Mouse (Mus musculus) myocyte (in vitro differentiated cells): ENCODE data around the gene Shisa3.

ENCODE experiments used
- CEBPB ChIP-seq: IDR thresholded peaks from 2 replicates; pipeline ENCODE4 v1.6.1; 2011; ENCODE audit warnings: mild to moderate bottlenecking, moderate library complexity; ENCODE audit not compliant: poor library complexity, insufficient read depth, severe bottlenecking
- MAX ChIP-seq: IDR thresholded peaks from one replicate; pipeline ENCODE4 v1.6.1; 2011; ENCODE audit warnings: low read depth, mild to moderate bottlenecking, control low read depth
- POLR2A ChIP-seq: IDR thresholded peaks from one replicate; pipeline ENCODE4 v1.6.1; 2011; ENCODE audit warnings: low read depth, mild to moderate bottlenecking, control low read depth, moderate library complexity; ENCODE audit not compliant: insufficient read length
- POLR2AphosphoS2 ChIP-seq: IDR thresholded peaks from one replicate; pipeline ENCODE4 v1.6.1; 2011; ENCODE audit warnings: low read depth, control low read depth; ENCODE audit not compliant: insufficient read length
- USF1 ChIP-seq: IDR thresholded peaks from one replicate; pipeline ENCODE4 v1.6.1; 2011; ENCODE audit warnings: low read depth, mild to moderate bottlenecking, control low read depth, moderate library complexity

DNA sequence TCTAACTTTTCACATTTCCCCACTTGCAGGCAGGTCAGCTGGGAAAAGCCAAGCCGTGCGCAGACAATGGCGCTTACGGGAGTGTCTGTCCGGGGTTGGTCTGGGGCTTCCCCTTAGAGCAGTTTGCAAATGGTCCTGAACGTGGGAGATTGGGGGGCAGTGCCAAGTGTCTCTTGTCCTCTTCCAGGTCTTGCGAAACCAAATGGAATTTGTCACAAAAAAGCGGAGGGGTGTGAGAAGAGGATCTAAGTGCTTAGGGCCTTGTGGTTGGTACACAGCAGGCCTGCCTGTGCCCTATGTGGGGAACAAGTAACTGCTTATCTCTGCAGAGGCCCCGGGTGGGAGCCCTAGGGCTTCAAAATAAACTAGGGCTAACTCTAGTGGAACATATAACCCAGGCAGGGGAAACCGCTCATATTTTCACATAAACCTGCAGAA lies 26.2 kb downstream of the Shisa3 start:
- TF ChIP-seq POLR2A (no peak), POLR2AphosphoS2 (no peak), USF1 (no peak), MAX (no peak), CEBPB (no peak)
